Mouse (Mus musculus) stomach, embryonic 16.5 days (tissue): ENCODE results near the gene Zfp281. TPM values are rescaled to one million over a fixed set of nuclear protein-coding genes. Genes with fewer than 3 reads are reported as not detected.

Experiments used
- ATAC-seq: fragments of 200-750 bp; cut with Nextera tagmentation; 2 replicates; pipeline ENCODE4 v1.8.0; 2017; ENCODE audit warnings: moderate number of reproducible peaks, moderate TSS enrichment; ENCODE audit not compliant: insufficient read depth, low FRiP score
- H3K27ac ChIP-seq: fragments of 300-500 bp; sonication (generic); 2 replicates; pipeline ENCODE4 v1.5.1; 2014; ENCODE audit warnings: low read length
- H3K27me3 ChIP-seq: fragments of 300-500 bp; sonication (generic); 2 replicates; pipeline ENCODE4 v1.6.1; 2014; ENCODE audit warnings: low read length, control low read depth, mixed read lengths; ENCODE audit not compliant: control insufficient read depth, insufficient read depth
- H3K36me3 ChIP-seq: fragments of 300-500 bp; sonication (generic); 2 replicates; pipeline ENCODE4 v1.6.1; 2014; ENCODE audit warnings: low read length; ENCODE audit not compliant: control insufficient read depth, insufficient read depth
- H3K4me1 ChIP-seq: fragments of 300-500 bp; sonication (generic); 2 replicates; pipeline ENCODE4 v1.6.1; 2014; ENCODE audit warnings: low read length, control low read depth, mixed read lengths; ENCODE audit not compliant: control insufficient read depth, insufficient read depth
- H3K4me2 ChIP-seq: fragments of 300-500 bp; sonication (generic); 2 replicates; pipeline ENCODE4 v1.6.1; 2014; ENCODE audit warnings: low read depth, low read length, mixed read lengths
- H3K4me3 ChIP-seq: fragments of 300-500 bp; sonication (generic); replicated peaks from 2 replicates; pipeline ENCODE4 v1.5.1; 2014; ENCODE audit warnings: mild to moderate bottlenecking, low read length
- H3K9ac ChIP-seq: fragments of 300-500 bp; sonication (generic); 2 replicates; pipeline ENCODE4 v1.6.1; 2014; ENCODE audit warnings: low read length
- H3K9me3 ChIP-seq: fragments of 300-500 bp; sonication (generic); replicated peaks from 2 replicates; pipeline ENCODE4 v1.6.1; 2016; ENCODE audit warnings: low read length, control low read depth; ENCODE audit not compliant: control insufficient read depth
- WGBS: fragments of 180-500 bp; shearing (Covaris S2); extraction: QIAGEN DNeasy Blood & Tissue Kit; methylation state at CpG from one replicate; pipeline ENCODE4 v1.1.7; 2014; 5-methylcytosine and 5-hydroxymethylcytosine counted together
- polyA plus RNA-seq: library from polyadenylated mRNA; unstranded; fragments of >200 nt; fragmentation: Nextera tagmentation; extraction: Ambion mirVana; gene quantifications from 2 replicates; pipeline ENCODE4 v1.2.1, GENCODE M21; 2015

The Zfp281 gene
- polyA plus RNA-seq, 1 experiment from 2014 or later: 13.6 TPM

DNA sequence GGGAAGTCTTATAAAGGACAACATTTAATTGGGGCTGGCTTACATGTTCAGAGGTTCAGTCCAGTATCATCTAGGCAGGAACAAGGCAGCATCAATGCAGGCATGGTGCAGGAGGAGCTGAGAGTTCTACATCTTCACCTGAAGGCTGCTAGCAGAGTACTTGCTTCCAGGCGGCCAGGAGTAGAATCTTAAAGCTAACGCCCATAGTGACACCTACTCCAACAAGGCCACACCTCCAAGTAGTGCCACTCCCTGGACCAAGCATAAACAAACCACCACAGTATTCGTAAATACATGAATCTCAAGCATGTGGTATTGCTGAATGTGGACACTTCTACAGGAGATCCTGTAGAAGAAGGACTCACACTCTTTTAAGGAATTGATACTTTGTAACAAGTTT, 18.0 kb downstream of the Zfp281 start:
- Histone ChIP-seq H3K4me3 (no peak overlapping the region), H3K27ac (no peak overlapping the region), H3K9ac (no peak overlapping the region), H3K36me3 (no peaks in the 10 kb centered on the region), H3K4me2 (no peak overlapping the region), H3K9me3 (no peaks in the 10 kb centered on the region), H3K27me3 (no peaks in the 10 kb centered on the region), H3K4me1 (no peaks in the 10 kb centered on the region)
- no peak for ATAC-seq
- 73% methylated on average over 3 of the region's 3 CpGs for WGBS

DNA sequence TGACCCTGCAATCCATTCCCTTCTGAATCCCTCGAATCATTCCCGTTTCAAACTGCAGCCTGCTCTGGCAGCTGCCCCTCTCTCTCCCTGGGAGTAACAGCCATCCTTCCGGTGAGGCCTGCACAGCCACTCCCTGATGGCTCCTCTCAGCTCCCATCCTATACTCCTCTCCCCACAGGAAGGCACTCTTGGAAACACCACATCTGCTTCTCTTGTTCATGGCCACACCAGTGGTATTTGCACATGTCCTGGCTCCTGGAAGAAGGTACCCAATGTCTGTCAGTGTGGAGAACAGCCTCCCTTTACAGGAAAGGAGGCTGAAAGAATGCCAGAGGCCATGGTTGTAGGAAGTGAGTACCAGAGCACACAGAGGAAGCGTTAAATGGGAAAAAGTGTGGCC, 19.8 kb downstream of the Zfp281 start:
- no peak overlapping the region for H3K4me2 ChIP-seq
- H3K9ac ChIP-seq: no peak overlapping the region
- H3K36me3 ChIP-seq: no peaks in the 10 kb centered on the region
- H3K4me3 ChIP-seq: no peak overlapping the region
- H3K27ac ChIP-seq: no peak overlapping the region
- 53% methylated on average over 4 of the region's 4 CpGs for whole genome bisulfite sequencing
- H3K9me3 ChIP-seq: no peaks in the 10 kb centered on the region
- ATAC-seq: no peak
- H3K27me3 ChIP-seq: no peaks in the 10 kb centered on the region
- H3K4me1 ChIP-seq: no peaks in the 10 kb centered on the region

DNA sequence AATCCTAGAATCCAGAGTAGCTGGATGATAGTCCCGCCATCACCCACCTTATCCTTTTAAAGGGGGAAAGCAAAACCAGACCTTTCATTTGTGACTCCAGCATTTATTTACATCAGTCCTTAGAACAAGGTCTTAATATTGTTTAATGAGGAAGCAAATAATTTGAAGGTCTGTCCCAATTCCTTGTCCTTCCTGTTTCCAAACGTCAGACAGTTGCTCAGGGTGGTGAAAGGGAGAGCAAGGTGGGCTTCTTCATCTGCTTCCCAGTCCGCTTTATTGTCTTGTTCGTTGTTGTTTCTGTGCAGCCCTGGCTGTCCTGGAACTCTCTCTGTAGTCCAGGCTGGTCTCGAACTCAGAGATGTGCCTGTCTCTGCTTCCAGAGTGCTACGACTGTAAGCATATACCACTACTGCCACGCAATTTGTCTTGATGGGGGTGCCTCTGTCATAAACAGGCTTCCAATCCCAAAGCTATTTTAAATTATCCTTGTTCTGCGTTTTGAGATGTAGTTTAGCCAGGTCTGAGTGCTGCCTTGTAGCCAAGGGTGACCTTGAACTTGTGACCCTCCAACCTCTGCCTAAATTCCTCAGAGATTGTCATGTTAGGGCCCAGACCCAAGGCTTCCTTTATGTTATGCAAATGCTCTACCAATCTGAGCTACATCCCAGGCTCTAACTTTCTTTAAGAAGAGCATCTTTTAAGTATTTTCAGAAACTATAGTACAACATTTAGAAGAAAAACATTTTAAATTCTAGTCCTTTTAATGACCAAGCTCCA, 21.3 kb downstream of the Zfp281 start:
- Histone ChIP-seq H3K4me2 (no peak overlapping the region), H3K27me3 (no peaks in the 10 kb centered on the region), H3K4me1 (no peaks in the 10 kb centered on the region), H3K36me3 (no peaks in the 10 kb centered on the region), H3K9me3 (no peaks in the 10 kb centered on the region), H3K27ac (no peak overlapping the region), H3K9ac (no peak overlapping the region), H3K4me3 (no peak overlapping the region)
- no peak for ATAC-seq
- 81% methylated on average over 8 of the region's 8 CpGs for WGBS

DNA sequence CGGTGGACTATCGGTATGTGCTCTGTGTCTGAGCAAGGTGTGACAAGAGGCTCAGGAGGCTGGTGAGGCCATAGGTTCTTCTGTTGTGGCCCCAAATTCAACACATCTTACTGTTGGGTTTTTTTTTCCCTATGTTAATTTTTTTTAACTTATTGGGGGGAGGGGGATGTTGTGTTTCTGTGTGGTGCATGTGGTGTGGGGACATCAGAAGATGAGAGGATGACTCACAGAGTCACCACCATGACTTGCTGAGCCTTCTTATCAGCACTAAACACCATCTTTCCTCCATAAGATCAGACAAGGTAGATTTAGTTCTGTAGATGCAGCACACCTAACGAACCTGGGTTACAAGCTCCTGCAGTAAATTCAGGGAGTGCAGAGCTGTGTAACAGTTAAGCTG, 27.4 kb downstream of the Zfp281 start:
- no peaks in the 10 kb centered on the region for H3K4me1 ChIP-seq
- no peaks in the 10 kb centered on the region for H3K27me3 ChIP-seq
- ATAC-seq: no peak
- H3K27ac ChIP-seq: no peak overlapping the region
- no peak overlapping the region for H3K4me3 ChIP-seq
- no peak overlapping the region for H3K4me2 ChIP-seq
- no peak overlapping the region for H3K9ac ChIP-seq
- 84% methylated on average over 3 of the region's 3 CpGs for WGBS
- no peaks in the 10 kb centered on the region for H3K36me3 ChIP-seq
- H3K9me3 ChIP-seq: no peaks in the 10 kb centered on the region

DNA sequence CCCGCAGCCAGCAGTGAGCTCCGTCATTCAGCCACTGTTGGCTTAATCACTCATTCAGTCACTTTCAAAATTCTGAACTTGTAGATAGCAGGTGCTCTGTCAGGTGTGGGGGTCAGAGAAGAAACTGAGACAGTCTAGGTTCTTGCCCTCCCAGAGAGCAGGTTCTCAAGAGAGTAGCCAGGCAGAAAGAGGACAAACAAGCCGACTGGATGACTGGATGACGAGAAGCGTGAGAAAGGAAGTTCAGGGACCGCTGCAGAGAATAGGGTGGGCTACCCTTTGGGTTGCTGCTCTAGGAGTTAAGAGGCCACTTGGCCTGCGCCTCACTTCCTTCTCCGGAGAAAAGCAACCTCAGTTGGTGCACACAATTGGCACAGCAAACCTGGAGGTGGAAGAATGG, 28.8 kb downstream of the Zfp281 start:
- Histone ChIP-seq H3K36me3 (no peaks in the 10 kb centered on the region), H3K4me3 (no peak overlapping the region), H3K4me2 (no peak overlapping the region), H3K4me1 (no peaks in the 10 kb centered on the region), H3K9ac (no peak overlapping the region), H3K27ac (no peak overlapping the region), H3K27me3 (no peaks in the 10 kb centered on the region), H3K9me3 (no peaks in the 10 kb centered on the region)
- no peak for ATAC-seq
- 77% methylated on average over 8 of the region's 8 CpGs for WGBS

DNA sequence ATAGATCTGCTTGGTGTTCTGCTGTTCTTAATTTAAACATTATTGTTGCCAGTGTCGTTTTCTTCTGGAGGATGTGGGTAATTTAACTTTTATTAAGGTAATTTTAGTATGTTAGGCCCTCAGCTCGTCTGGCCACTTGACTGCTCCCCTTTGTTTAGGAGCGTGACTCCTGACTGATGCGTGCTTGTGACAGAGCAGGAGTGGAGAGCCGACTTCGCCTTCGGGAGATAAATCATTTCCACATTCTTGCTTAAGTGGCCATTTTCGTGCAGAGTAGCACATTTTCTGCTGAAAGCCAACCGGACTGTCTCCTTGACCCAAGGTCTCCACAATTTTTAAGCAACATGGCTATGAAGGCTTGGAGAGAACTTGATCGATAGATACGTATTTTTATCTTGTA, 29.7 kb downstream of the Zfp281 start:
- H3K9me3 ChIP-seq: no peaks in the 10 kb centered on the region
- ATAC-seq: no peak
- no peak overlapping the region for H3K4me2 ChIP-seq
- no peak overlapping the region for H3K4me3 ChIP-seq
- H3K9ac ChIP-seq: no peak overlapping the region
- no peaks in the 10 kb centered on the region for H3K27me3 ChIP-seq
- H3K4me1 ChIP-seq: no peaks in the 10 kb centered on the region
- 45% methylated on average over 11 of the region's 11 CpGs for WGBS
- H3K36me3 ChIP-seq: no peaks in the 10 kb centered on the region
- H3K27ac ChIP-seq: no peak overlapping the region

DNA sequence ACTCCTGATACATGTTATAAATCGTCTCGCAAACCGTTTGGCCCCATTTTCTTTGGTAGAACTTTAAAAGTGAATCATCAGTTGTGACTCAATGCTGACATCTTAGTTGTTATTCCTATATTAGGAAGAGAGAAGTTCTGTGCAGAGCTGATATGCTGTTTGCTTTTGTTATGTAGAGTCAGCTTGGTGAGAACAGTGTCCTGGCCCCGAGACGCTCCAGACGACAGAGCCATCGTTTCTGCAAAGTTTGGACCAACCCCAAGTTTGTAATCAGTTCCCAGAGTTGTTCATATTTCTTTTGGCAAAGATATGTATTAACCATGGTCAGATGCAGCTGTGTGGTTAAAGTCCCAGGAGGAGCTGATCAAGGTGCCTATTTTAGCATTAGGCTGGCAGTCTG, 31.9 kb downstream of the Zfp281 start:
- WGBS: 59% methylated on average over 7 of the region's 7 CpGs
- Histone ChIP-seq H3K9me3 (no peaks in the 10 kb centered on the region), H3K4me2 (no peak overlapping the region), H3K27me3 (no peaks in the 10 kb centered on the region), H3K4me1 (peaks cover under 1% of the 10 kb centered on the region; the same call in 1 of the 2 replicates), H3K4me3 (no peak overlapping the region), H3K9ac (no peak overlapping the region), H3K27ac (no peak overlapping the region), H3K36me3 (no peaks in the 10 kb centered on the region)
- no peak for ATAC-seq

DNA sequence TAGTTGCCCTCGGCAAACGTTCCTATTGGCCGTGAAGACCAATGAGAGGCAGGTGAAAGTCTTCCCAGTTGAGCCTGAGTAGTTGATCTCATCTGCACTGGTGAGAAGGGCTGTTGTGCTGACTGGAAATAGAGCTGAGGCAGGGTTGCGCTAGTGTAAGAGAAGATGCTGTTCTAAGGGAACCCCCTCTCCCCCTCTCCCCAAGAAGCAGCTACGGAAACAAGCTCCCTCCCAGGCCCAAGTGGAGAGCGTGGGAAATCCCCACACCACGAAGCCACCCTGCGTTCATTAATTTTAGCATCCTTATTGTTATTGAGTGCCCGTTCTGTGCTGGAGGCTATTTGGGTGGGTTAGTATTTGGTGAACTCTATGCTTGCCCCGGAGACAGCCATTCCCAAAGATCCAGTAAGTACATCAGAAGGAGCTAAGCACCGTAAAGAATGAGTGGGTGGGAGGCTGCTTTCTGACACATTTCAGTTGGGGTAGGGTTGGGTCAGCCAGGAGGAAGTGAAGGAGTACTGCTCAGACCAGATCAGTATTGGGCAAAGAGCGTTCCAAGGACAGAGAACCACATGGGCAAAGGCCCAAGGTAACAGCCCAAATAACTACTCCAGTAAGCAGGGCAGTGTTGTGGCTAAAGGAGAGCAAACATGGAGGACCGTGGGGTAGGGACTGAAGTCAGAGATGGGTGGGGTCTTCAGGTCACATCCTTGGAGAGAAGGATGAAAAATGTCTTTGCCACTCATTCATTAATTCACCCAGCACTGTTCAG, 33.9 kb downstream of the Zfp281 start:
- Histone ChIP-seq H3K36me3 (no peaks in the 10 kb centered on the region), H3K4me3 (no peak overlapping the region), H3K4me1 (peaks cover 7% of the 10 kb centered on the region; the same call in 1 of the 2 replicates), H3K9ac (no peak overlapping the region), H3K4me2 (no peak overlapping the region), H3K27me3 (no peaks in the 10 kb centered on the region), H3K27ac (no peak overlapping the region), H3K9me3 (no peaks in the 10 kb centered on the region)
- ATAC-seq: no peak
- WGBS: 89% methylated on average over 13 of the region's 13 CpGs

DNA sequence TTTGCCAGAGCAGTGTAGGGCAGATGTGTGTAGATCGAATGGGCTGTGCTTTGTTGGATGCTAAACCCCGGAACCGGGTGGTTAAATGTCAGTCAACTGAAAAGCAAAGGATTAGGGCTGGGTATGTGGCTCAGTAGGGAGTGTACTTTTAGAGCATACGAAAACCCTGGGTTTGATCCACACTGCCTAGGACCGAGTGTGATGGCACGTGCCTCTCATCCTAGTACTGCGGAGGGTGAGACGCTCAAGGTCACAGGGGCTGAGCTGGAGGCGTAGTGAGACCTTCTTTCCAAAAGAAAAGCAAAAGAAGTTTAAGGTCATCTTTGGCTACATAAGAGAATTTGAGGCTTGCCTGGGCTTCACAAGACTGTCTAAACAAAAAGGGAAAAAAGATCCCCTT, 34.6 kb downstream of the Zfp281 start:
- WGBS: 87% methylated on average over 9 of the region's 9 CpGs
- H3K9ac ChIP-seq: no peak overlapping the region
- H3K27ac ChIP-seq: no peak overlapping the region
- peaks cover 7% of the 10 kb centered on the region; the same call in 1 of the 2 replicates for H3K4me1 ChIP-seq
- no peaks in the 10 kb centered on the region for H3K9me3 ChIP-seq
- no peaks in the 10 kb centered on the region for H3K27me3 ChIP-seq
- no peak for ATAC-seq
- H3K4me3 ChIP-seq: no peak overlapping the region
- H3K36me3 ChIP-seq: no peaks in the 10 kb centered on the region
- no peak overlapping the region for H3K4me2 ChIP-seq
